Mouse (Mus musculus): ENCODE data around the gene Znrf2.

The Znrf2 gene

DNA sequence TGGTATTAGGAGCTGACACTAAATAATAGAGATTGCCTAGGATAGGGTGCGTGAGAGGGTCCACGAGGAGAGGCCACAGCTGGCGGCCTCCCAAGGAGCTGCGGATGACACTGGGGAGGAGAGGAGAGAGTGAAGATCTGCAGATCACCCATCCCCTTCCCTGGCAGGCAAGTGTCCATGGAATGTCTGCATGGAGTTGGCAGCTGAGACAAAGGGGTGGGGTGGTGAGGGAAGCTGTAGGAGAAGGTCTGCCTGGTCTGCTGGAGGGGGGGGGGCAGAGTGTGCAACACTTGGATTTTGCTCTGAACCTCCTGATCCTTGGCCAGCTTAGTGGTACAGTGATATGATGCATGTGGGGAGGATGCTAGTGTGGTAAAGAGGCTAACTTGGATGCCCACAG, 98.3 kb downstream of the Znrf2 start:
- DNase-seq (ENCODE audit: low spot score): no peak

DNA sequence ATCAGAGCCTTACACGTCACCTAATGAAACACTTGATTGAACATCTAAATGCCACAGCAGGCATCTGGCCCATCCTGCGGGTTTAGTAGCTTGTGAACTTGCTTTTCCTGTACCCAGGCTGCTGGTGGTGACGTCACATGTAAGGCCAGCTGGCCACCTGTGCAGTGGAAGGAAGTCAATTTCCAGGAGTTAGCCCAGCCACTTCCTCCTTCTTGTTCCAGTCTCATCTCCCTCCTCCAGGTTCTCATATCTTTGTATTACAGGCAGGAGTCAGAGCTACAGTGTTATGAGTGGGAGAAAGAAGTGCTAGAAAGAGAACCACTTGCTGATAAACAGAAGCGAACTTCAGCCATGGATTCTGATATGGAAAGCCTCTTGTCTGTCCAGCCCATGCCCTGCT, 99.4 kb downstream of the Znrf2 start:
- no peak for DNase-seq (ENCODE audit: low spot score)

DNA sequence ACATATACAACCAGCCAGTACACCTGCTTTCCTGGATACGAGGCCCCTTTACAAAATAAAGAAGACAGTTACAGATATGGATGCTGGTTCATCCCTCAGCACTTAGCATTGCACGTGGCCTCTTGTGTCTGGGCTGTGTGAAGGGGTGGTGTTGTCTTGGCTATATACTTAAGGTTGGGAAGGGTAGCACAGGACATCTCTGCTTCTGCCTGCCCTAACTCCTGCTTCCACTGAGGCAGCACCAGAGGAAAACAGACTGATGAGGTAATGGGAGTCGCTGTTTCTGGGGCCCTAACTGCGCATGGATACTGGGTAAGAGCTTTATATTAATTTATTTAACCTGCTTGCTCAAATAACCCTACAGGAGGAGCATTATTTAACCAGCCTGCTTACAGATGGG, 100.2 kb downstream of the Znrf2 start:
- DNase-seq (ENCODE audit: low spot score): no peak

DNA sequence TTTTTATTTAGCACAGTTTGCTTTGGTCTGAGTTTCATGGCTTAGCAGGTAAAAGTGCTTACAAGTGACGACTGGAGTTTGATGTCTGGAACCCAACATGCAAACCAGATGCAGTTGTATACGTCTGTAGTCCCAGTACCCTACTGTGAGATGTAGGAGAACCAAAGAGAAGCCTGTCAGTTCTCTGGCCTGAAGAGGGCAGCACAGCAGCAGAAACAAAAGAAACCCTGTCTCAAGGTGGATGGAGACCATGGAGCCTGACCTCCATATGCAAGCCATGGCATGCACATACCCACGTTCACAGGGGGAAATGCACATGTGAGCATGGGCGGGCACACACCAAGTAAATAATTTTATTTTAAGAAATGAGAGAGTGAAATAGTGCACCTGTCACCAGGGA, 100.8 kb downstream of the Znrf2 start:
- no peak for DNase-seq (ENCODE audit: low spot score)

DNA sequence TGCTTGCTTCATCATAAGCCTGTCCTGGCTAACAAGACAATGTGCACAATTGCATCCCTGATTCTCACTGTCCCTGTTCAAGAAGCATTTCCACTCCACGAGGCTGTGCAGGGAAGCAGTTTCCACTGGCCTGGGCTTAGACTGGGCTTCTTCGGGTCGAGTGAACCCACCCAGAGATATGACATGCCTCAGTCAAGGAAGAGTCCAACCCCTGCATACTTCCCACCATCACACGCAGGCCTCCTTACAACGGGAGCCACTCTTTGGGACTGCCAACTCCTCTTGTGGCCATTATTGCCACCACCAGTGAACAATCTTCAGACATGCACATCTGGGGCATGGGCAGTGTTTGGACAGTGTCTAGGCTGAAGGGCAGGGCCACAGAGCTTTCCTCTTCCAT, 101.8 kb downstream of the Znrf2 start:
- DNase-seq (ENCODE audit: low spot score): no peak

DNA sequence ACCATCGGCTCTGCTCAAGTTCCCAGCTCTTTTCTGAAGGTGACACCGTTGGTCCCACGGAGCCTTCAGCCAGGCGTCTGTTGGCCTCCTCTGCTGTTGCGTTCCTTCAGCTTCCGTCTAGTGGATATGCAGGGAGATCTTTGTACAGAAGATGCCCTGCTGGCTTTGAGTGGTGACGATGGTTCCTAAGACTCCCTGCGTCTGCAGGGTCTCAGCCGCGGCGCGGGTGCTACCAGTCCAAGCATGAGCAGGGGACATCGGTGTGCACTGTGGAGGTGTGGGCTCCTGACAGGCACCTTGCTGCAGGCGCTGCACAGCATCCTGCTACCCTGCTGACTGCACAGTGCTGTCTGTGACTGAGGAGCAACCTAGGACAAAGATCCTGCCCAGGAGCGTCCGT, 107.8 kb downstream of the Znrf2 start:
- no peak for DNase-seq (ENCODE audit: low spot score)

DNA sequence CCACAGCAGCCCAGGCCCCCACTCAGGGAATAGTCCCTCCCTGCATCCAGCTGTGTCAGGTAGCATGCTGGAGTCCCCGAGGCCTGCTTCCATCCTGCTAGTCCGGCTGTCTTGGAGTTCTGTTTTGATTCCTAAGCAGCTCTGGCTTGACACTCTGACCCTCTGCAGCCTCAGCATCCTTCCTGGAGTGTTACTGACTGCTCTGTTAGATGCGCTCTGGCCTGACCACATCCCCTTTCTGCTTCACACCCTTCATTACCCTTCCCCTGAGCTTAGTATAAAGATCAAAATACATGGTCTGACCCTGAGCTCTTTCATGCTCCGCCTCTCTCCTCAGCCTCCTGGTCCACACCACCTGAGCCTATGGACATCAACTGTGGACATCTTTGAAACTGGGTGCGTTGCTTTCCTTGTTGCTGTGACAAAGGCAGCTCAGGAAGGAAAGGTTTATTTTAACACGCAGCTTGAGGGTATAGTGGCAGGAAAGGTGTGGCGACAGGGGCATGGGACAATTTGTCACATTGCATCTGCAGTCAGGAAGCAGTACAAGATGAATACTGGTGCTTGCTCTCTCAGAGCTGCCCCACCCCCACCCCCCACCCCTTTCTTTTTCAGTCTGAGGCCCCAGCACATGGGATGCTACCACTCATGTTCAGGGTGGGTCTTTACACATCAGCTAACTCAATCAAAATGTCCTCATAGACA, 109.2 kb downstream of the Znrf2 start:
- DNase-seq (ENCODE audit: low spot score): no peak

DNA sequence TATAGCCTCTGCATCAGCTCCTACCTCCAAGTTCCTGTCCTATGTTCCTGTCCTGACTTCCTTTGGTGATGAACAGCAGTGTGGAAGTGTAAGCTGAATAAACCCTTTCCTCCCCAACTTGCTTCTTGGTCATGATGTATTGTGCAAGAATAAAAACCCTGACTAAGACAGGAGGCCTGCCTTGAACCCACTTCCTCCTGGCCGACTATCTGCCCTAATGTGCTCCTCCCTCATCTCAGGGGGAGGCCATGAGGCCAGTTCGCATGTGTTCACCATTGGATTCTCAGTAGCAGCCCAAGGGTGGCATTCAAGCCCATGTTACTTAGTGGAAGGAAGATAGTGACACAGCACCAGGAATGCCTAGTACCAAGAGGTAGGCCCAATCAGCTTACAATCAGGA, 110.2 kb downstream of the Znrf2 start:
- DNase-seq (ENCODE audit: low spot score): no peak

DNA sequence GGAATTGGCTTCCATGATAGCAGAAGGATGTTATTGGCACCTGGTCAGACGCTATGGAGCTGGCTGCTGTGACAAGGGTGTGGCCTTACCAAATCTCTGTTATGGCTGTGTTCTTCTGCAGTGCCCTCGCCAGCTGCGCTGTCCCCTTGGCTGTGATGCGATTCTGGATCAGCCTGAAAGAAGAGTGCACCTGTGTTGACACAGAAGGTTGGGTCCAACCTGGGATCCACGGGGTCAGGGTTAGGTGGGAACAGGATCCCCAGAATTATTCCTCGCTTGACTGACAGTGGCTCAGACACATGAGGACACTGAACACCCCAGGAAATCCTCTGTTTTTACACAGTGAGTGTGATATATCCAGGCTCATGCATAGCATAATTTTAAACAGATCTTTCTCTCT, 111.2 kb downstream of the Znrf2 start:
- no peak for DNase-seq (ENCODE audit: low spot score)

DNA sequence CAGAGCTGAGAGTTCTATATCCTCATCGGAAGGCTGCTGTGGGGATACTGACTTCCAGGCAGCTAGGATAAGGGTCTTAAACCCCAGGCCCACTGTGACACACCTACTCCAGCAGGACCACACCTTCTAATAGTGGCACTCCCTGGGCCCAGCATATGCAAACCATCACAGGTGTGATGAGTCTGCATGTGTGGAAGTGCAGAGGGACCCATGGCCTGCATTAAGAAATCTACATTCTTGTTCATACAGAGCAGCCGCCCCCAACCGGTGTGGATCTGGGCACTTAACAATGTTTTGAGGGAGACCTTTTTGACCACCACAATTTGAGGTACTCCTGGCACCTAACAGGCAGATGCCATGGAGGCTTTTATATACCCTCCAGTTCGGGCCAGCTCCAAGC, 114.9 kb downstream of the Znrf2 start:
- no peak for DNase-seq (ENCODE audit: low spot score)

DNA sequence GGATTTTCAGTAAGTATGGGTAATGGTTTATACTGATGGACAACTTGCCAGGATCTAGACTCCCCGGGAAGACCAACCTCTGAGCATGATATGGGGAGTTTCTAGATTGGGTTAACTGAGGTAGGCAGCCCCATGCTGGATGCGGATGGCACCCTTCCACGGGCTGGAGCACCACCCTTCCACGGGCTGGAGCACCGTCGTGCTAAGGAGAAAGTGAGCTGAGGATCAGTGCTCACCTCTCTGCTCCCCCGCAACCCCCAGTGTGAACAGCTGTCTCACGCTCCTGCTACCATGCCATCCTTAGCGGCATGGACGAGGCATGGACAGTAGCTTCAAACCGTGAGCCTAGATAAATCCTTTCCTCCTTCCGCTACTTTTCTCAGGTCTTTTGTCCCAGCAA, 115.8 kb downstream of the Znrf2 start:
- no peak for DNase-seq (ENCODE audit: low spot score)

DNA sequence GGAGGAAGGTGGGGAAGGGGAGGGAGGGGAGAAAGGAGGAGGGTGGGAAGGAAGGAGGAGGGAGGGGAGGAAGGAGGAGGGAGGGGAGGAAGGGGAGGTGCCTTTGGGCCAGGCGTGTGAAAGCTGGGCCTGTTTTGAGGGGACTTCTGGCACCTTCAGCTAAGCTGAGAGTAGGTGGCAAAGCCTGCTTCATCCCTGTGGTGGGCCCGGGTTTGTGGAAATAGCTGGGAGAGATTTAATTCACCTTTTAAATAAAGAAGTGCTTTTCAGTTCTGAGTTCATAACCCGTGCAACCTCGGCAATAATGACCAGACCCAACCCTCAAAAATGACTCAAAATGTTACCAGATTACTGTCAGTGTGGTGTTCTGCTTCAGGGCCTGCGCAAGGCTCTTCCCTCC, 116.5 kb downstream of the Znrf2 start:
- DNase-seq (ENCODE audit: low spot score): no peak

DNA sequence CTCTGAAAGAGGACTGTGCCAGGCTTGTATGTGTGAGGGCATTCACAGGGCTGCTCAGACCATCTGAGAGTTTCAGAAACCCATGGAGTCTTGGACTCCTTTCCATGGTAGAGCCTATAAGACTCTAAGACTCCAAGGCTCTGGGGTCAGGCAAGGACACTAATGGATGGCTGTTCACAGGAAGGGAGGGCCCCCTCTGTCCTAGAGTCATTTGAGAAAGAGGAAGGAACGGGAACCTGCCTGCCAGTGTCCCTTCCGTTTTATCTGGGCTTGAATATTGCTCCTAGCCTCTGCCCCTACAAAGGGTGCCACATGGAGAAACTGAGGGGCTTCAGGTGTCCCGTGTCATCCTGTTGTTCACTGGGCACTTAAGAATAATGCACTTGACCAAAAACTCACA, 117.2 kb downstream of the Znrf2 start:
- no peak for DNase-seq (ENCODE audit: low spot score)

DNA sequence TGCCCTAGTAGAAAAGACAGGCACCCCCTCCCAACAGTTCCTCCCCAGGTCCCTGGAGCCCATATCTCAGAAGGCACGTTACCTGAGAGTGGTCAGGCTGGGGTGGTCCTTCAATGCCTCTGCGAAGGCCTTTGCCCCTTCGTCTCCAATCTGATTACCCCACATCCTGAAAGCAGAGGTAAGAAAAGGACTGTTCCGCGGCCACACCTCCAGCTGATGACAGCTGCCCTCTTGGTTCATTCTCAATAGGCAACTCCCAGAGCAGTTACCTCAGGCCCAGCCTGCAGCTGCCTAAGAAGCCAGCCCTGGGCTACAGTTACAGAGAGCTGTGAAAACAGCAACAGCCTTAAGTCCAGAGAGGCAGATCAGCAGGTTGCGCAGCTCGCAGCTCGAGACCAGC, 117.6 kb downstream of the Znrf2 start:
- DNase-seq (ENCODE audit: low spot score): peak; percentile 31

DNA sequence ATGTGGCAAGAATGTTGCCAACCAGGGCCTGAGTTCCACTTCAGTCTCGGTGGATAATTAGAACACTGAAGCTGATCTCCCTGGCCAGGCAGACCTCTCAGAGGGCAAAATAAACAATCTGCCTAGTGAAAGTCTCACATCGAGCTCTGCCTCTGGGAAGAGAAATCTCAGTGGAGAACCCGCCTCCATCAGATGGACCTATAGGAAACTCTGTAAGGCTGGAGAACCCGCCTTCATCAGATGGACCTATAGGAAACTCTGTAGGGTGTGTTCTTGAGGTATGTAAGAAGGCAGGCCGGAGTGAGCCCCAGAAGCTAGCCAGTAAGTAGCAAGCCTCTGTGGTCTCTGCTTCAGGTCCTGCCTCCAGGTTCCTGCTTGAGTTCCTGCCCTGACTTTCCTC, 118.2 kb downstream of the Znrf2 start:
- DNase-seq (ENCODE audit: low spot score): peak; percentile 64

DNA sequence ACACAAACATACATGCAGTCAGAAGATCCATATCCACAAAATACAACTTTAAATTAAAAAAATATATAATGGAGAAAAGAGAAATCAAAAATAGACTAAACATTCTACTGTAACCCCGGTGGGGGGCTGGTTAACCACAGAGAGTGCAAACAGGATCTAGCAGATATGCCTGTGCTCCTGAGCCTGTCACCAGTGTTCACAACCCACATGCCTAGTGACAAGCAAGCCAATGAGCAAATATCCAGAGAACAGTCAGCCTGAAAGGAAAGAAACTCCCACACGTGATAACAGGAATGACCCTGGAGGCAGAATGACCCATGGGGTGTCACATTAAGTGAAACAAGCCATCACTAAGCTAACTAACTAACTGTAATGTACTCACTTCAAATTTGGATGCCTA, 119.8 kb downstream of the Znrf2 start:
- no peak for DNase-seq (ENCODE audit: low spot score)

DNA sequence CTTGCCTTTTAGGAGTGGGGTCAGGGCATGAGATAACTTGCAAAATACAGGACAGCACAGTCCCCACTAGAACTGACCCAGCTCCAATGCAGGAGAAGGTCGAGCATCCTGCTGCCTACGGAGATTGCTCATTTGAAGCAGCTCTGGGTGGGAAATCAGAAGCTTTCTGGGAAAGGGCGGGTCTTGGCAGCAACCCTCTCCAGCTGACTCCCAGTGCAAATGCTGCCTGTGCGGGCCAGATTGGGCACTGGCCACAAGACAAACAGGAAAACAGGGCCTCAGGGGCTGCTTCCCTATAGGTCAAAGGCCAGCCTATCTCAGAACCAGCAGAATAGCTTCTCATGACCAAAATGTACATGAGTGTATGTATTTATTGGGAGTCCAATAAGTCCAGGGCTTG, 122.9 kb downstream of the Znrf2 start:
- no peak for DNase-seq (ENCODE audit: low spot score)

DNA sequence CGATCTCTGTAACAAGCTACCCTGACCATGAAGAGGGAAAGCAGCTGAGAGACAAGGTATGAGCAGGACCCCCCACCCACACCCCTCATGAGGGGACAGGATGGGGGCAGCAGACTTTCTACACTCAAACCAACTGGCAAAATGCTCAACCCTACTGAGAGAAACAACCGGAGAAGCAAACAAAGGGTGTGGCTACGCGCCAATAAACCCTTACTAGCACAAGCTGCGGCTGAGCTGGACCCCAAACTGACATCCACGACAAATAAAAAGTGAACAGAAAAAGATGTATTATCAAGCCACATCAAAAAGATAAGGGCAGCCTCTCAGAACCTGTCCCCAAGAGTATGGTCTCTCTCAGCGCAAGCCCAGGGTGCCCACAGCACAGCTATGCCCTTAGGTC, 123.4 kb downstream of the Znrf2 start:
- DNase-seq (ENCODE audit: low spot score): no peak

DNA sequence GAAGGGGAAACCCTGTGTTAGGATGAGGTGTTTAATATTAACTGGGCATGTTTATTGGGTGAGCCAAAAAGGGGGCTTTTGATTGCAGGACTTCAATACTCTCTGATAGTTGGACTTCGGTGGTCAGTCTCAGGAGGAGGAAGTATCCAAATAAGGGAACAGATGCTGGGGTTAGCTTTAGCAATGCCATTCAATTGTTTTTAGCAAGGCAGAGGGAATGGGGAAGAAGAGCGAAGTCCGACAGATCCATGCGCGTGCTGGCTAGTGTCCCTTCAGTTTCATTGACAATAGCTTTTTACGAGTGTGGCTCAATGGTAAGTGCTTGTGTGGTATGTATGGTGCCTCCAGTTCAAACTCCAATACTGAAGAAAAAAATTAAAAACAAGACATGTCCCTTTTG, 124.4 kb downstream of the Znrf2 start:
- no peak for DNase-seq (ENCODE audit: low spot score)

All from testis, postnatal 14 days (tissue).